Mouse (Mus musculus): ENCODE measurements around the gene 4930522H14Rik.
A peak's percentile ranks its signal among the peaks of the same experiment; 100 is the strongest.

4930522H14Rik gene

GRCm38 (mm10) chr4:109531111-109531510 is at the start of gene 4930522H14Rik:
TSS of gene 4930522H14Rik (minus strand) at chr4:109531297.
- DNase-seq = no peak

GRCm38 (mm10) chr4:109578356-109578755 is 47.3 kb upstream of the 4930522H14Rik start:
- no peak for DNase-seq

GRCm38 (mm10) chr4:109576933-109577332 is 45.8 kb upstream of the 4930522H14Rik start:
- no peak for DNase-seq

DNA sequence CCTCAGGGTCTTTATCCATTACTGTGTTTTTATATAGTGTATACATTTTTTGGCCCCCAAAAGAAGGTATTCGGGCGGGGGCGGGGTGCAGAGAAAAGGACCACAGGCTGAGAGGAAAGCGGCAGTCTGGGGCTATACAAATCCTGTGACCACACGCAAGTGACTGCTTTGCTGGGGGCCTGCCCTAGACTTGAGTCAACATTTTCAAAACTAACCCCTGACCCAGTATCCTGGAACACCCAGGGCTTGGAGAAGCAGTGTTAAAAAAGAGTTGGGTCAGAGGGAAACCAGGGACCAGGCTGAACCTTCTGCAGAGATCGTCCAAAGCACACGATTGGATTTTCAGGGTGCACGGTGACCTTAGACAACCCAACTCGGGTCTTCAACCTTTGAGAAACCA is 43.7 kb upstream of the 4930522H14Rik start:
- DNase-seq = no peak

- DNase-seq = no peak
Measured at GRCm38 (mm10) chr4:109574331-109574730, 43.2 kb upstream of the 4930522H14Rik start.

DNA sequence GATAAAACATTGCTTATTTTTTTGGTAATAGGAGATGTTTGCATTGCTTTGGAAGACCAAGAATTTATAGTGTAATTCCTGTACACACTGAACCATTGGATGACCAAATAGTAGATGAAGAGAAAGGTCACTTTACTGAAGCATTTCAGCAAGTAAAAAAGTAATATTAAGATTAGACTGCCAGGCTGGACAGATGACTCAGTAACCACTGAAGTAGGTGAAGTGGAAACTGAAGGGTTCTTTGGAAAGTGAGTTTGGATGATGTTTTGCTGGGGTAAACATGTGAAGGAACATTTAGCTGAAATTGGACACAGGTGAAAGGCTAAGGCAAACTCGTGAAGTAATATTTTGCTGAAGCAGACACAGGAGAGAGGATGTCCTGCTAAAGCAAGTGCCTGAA is 41.5 kb upstream of the 4930522H14Rik start:
- DNase-seq = no peak

- no peak for DNase-seq
Measured at GRCm38 (mm10) chr4:109569421-109569820, 38.3 kb upstream of the 4930522H14Rik start.

GRCm38 (mm10) chr4:109568959-109569358 is 37.9 kb upstream of the 4930522H14Rik start:
- no peak for DNase-seq

DNA sequence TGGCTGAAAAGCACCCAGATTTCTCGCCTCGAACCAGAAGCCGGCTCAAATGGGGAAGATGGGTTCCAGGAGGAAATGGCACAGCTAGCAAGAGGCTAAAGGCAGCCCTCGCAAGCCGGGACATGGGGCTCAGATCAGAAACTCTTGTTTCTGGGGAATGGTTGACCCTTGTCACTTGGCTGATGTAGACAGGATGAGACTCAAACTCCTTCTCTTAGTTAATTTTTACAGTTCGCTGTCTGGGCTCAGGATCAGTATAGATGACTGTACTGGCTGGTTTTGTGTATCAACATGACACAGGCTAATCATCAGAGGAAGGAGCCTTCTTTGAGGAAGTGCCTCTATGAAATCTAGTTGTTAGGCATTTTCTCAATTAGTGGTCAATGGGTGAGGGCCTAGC is 33.6 kb upstream of the 4930522H14Rik start:
- no peak for DNase-seq

DNA sequence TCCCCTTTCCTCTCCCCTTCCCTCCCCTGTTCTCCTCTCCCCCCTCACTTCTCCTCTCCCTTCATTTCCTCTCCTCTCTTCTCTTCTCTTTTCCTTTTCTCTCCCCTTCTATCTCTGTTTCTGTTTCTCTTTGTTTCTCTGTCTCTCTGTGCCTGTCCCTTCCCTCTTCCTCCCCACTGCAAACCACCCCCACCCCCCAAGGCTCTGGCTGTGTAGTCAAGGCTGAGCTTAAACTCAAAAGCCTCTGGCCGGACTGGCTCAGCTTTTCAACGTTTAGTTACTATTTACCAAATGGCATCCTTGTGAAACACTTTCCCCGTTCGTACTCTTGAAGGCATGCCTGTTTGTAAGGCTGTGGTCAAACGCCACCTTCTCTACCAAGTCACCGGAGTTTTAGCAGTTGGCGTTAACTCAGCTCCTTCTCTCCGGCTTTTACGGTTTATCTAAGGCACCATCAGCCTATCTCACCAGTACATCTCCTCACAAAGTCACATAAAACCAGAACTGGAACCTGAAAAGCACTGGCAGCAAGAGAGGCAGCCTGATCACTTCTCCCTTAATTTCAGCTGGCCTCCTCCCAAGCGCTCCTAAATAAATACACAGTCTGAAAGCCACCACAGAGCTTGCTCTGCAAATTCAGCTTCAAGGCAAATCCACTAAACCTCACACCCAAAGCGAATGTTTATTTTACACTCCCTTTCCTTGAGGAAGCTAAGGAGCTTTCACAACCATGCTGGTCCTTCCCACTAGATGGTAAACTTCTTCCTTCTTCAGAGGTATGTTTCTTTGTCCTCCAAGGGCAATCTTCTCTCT is 19.4 kb upstream of the 4930522H14Rik start:
- DNase-seq = no peak

DNA sequence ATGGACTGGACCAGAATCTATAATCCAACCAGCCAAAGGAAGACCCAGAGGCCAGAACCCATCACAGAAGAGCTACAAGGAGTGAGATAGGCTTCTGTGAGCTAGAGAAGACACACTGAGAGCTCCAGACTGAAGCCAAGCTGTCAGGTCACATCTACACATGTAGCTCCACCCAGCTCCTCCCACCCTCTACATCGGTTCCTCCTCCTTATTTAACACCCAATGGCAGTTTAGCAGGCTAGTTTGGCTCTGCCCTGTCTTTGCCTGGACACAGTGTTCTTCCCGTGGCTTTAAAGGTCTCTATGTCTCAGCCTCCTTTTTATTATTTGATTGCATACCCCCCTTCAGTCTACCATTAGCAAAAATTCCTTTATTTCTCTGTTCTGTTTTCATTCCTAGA is 16.2 kb upstream of the 4930522H14Rik start:
- DNase-seq = no peak

GRCm38 (mm10) chr4:109546538-109546937 is 15.4 kb upstream of the 4930522H14Rik start:
- no peak for DNase-seq

DNA sequence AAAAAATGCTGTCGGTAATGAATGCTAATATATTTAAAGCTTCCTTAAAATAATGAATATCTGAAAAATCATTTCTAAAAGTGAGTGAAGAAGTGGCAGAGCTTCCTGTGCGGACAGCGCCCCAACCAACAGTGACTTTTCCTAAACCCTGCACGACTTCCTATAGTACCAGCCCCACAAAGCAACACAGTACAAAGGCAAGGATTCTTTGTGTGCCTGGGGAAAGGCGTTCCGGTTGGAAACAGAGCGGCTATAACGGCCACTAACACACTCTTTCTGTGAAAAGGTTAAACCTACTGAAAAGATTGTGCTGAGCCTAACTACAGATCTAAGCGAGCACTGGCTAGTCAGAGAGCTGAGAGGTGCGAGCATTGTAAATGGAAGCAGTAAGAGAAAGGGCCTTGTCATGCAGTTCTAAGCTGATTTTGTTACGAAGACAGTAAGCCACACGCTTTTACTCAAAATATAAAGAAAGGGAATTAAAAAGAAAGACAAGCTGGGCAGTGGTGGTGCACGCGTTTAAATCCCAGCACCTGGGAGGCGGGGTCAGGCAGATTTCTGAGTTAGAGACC is 766 bp downstream of the 4930522H14Rik start:
- no peak for DNase-seq

- DNase-seq = peak; percentile 63
Measured at GRCm38 (mm10) chr4:109504885-109505284, 26.2 kb downstream of the 4930522H14Rik start.

DNA sequence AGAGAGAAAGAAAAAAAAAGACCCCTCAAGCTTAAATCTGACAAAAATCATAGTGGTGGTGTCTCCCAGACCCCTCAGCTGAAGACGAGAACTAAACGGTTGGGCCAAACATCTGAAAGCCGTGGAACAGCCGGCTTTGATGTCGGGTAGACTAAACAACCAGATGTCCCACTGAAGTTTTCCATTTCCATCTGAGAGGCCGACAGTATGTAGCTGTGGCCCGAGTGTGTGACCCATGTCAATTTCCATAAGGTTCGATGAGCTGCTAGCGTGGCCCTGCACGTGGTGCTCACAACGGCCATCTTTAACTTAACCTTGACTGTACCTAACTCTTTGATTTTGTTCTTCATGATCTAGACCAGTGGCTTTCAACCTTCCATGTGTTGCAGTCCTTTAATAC is 32.6 kb downstream of the 4930522H14Rik start:
- no peak for DNase-seq

DNA sequence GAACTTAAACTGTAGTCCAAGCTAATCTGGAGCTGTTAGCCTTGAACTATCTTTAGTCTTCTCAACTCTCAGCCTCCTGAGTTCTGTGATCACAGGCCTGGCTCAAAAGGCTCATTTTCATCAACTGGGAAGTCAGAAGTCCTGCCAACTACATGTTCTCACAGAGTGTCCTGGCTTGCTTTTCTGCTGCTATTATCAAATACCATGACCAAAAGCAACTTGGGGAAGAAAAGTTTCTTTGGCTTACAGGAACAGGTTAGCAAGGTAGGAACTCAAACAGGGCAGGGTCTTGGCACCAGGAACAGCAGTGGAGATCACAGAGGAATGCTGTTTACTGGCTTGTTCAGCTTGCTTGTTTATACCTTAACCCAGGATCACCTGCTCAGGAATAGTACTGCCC is 37.5 kb downstream of the 4930522H14Rik start:
- DNase-seq = no peak

GRCm38 (mm10) chr4:109488812-109489211 is 42.3 kb downstream of the 4930522H14Rik start:
- DNase-seq = no peak

GRCm38 (mm10) chr4:109484621-109485020 is 46.5 kb downstream of the 4930522H14Rik start, which contains the start of gene Rnf11:
TSS of gene Rnf11 (minus strand) at chr4:109484728.
- no peak for DNase-seq

GRCm38 (mm10) chr4:109482701-109483100 is 48.4 kb downstream of the 4930522H14Rik start:
- no peak for DNase-seq

DNA sequence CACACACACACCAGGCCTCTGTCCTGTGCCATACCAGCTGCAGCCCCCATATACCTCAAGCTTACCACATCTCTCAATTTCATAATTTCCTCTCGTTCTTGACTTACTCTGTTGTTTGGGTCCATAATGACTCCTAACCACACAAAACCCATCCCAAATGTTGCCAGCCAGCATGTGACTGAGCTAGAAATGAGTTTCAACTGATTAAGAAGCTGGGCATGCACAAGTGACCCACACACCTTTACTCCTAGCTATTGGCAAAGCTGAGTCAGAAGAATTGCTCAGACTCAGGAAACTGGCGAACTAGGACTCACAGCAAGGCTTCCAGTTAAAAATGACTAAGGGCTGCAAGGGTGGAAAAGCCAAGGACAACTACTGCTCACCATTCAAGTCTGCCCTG is 49.7 kb downstream of the 4930522H14Rik start:
- DNase-seq = no peak

DNA sequence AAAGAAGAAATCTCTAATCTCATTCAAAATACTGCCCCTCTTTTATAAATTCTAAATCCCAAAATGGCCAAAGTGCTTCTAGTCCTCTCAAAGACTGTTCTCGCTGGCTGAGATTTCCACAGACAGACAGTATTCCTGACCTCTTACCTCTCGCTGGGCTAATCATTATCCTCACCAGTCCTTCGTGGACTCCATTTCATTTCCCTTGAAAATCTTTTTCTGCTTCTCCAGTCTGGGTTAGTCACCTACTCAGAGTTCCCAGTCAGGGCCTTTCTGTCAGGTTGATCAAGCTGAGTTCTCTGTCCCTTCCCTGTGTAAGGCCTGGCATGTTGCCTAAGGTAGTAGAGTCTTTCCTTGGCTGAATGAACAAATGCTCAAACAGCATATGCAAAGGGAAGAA is 53.6 kb downstream of the 4930522H14Rik start:
- no peak for DNase-seq

- DNase-seq = peak; percentile 82
Measured at GRCm38 (mm10) chr4:109476554-109477014, 54.5 kb downstream of the 4930522H14Rik start.

- peak; percentile 63 for DNase-seq
Measured at GRCm38 (mm10) chr4:109475577-109476553, 55.2 kb downstream of the 4930522H14Rik start.

Data from thymus, postnatal 4 days (tissue).